Mouse (Mus musculus) bone marrow macrophage, adult 2 months (primary cell): ENCODE measurements around the gene Glud1. TPM values are rescaled to one million over a fixed set of nuclear protein-coding genes. Genes with fewer than 3 reads are reported as not detected.

Experiments
- H3K27ac ChIP-seq: 2 replicates; pipeline ENCODE4 v1.5.1; 2012; ENCODE audit warnings: low read depth, low read length; ENCODE audit not compliant: insufficient read depth
- H3K4me1 ChIP-seq: 2 replicates; pipeline ENCODE4 v1.6.1; 2012; ENCODE audit warnings: low read length; ENCODE audit not compliant: control insufficient read depth, insufficient read depth
- H3K4me3 ChIP-seq: 2 replicates; pipeline ENCODE4 v1.5.1; 2012; ENCODE audit warnings: mild to moderate bottlenecking, low read length, moderate library complexity; ENCODE audit not compliant: insufficient read depth
- CTCF ChIP-seq: IDR thresholded peaks from 2 replicates; pipeline ENCODE4 v1.5.1; 2012; ENCODE audit warnings: low read depth, mild to moderate bottlenecking, low read length, moderate library complexity
- POLR2A ChIP-seq: IDR thresholded peaks from 2 replicates; pipeline ENCODE4 v1.6.1; 2012; ENCODE audit warnings: mild to moderate bottlenecking, low read depth, low read length, borderline replicate concordance
- polyA plus RNA-seq: library from polyadenylated mRNA; stranded (reverse); fragments of >200 nt; gene quantifications from 2 replicates; pipeline ENCODE4 v1.2.4, GENCODE M21; 2012; ENCODE audit not compliant: missing spikeins, insufficient read depth, insufficient read length

The Glud1 gene
- polyA plus RNA-seq, 1 experiment, result 197 TPM

GRCm38 (mm10) chr14:34373581-34373980 is 63.1 kb downstream of the Glud1 start:
- Histone ChIP-seq H3K4me1 (no peaks in the 10 kb centered on the region), H3K4me3 (no peak overlapping the region), H3K27ac (no peak overlapping the region)
- TF ChIP-seq CTCF, result no peak
- no peak for TF ChIP-seq POLR2A

DNA sequence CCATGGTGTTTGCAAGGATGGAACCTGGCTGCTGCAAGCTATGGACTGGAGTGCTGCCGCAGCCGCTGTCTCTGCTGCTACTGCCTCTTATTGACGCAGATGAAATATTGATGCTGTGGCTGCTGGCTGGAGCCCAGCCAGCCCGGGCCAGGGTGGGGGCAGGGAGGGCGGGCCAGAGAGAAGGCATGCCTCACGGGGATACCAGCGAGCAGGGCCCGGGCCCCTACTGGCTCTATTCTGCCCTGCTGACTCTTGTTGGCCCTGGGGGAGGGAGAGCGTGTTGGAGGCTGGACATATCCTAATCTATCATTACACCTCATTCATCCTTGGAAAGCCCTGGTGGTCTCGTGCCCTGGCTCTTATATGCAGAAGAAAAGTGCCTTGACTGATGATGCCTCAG is 64.0 kb downstream of the Glud1 start, which contains the start of gene Sncg:
Gene Sncg (minus strand): TSS at position 213 of the 400 bp plus-strand sequence.
- H3K4me1 ChIP-seq, result no peaks in the 10 kb centered on the region
- no peak for TF ChIP-seq CTCF
- no peak for TF ChIP-seq POLR2A
- H3K4me3 ChIP-seq, result no peak within 1 kb of the TSS
- H3K27ac ChIP-seq, result no peak within 1 kb of the TSS

- H3K4me1 ChIP-seq, result no peaks in the 10 kb centered on the region
- no peak for TF ChIP-seq CTCF
- no peak for TF ChIP-seq POLR2A
- H3K4me3 ChIP-seq, result no peak within 1 kb of the TSS
- H3K27ac ChIP-seq, result no peak within 1 kb of the TSS
Observed at GRCm38 (mm10) chr14:34375415-34375904, 64.9 kb downstream of the Glud1 start, which contains the start of gene Mmrn2. Gene Mmrn2 (plus strand): TSS chr14:34375465.

GRCm38 (mm10) chr14:34375941-34376340 is 65.4 kb downstream of the Glud1 start:
- no peak overlapping the region for H3K4me3 ChIP-seq
- no peaks in the 10 kb centered on the region for H3K4me1 ChIP-seq
- no peak for TF ChIP-seq POLR2A
- TF ChIP-seq CTCF, result no peak
- no peak overlapping the region for H3K27ac ChIP-seq

DNA sequence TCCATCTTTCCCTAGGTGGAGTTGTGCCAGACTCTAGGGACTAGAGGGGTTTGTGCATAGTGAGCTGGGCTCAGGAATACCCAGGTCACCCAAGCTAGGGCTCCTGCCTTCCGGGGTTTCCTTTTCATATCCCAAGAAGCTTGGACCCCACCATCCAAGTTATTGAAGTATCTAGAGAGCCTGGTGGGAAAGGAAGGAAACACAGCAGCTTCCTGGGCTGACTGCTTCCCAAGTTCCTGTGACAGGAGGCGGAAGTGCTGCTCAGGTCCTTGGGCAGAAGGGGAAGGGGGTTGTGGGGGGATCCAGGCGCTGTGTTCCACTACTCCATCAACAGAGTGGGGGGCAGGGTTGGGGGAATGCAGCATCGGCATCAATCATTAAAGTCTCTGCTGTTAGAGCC is 66.6 kb downstream of the Glud1 start:
- Histone ChIP-seq H3K4me1 (no peaks in the 10 kb centered on the region), H3K4me3 (no peak overlapping the region), H3K27ac (no peak overlapping the region)
- TF ChIP-seq CTCF (no peak), POLR2A (no peak)

DNA sequence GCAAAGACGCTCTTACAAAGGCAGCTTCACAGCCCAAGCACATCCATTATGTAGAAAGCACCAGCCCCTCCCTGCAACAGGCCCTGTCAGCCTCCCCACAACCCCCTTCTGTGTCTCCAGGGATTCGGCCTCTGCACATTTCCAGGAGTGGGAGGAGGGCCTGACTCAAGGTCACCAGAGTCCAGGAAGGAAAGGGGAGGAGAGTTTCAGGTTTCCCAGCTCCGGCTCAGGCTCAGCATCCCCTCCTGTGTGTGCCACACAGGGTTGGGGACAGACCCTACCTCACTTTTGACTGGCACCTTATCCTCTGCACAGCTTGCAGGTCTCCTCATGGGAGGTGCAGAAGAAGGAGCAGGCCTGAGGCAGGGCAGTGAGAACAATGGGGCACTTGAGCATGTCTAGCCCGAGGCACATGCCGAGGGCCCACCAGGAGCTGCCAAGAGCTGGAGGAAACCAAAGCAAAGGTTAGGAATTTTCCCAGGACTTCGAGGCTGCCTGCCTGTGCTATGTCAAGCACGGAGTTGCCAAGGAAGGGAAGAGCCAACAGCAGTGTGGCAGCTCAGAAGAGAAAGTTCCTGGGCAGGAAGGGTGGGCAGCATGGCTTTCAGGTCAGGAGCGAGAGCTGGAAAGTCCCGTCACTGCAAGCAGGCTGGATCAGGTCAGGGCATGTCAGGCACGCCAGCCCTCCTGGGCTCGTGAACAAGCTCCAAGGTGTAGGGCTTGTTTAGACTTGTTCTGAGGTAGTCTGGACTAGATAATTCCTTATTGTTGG is 68.2 kb downstream of the Glud1 start:
- TF ChIP-seq CTCF (no peak), POLR2A (no peak)
- H3K27ac ChIP-seq, result no peak overlapping the region
- no peaks in the 10 kb centered on the region for H3K4me1 ChIP-seq
- H3K4me3 ChIP-seq, result no peak overlapping the region

DNA sequence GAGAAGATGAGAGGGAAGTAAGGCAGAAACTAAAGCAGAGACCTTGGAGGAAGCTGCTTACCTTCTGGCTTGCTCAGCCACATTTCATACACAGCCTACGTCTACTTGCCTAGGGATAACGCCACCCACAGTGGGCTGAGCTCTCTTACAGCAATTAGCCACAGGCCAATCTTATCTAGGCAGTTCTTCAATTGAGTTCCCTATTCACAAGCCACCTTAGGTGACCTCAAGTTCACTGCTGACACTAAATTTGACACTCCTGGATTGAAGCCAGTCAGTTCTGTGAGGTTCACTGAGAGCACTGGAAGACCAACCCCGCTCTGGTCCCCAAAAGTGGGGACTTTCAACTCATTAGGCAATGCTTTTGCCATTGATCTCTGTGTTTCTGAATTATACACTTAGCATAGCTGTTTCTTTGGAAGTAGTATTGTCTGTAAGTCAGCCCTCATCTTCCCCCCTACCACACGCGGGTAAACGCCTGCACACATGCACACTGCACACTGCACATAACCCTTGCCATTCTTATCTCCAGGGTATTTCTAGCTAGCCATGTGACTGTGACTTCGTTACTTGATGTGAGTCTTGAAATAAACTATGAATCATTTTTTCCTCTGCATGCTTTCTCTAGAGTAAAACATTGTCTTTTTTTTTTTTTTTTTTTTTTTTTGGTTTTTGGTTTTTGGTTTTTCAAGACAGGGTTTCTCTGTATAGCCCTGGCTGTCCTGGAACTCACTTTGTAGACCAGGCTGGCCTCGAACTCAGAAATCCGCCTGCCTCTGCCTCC is 72.6 kb downstream of the Glud1 start:
- no peak overlapping the region for H3K27ac ChIP-seq
- no peaks in the 10 kb centered on the region for H3K4me1 ChIP-seq
- no peak for TF ChIP-seq CTCF
- TF ChIP-seq POLR2A, result no peak
- no peak overlapping the region for H3K4me3 ChIP-seq

DNA sequence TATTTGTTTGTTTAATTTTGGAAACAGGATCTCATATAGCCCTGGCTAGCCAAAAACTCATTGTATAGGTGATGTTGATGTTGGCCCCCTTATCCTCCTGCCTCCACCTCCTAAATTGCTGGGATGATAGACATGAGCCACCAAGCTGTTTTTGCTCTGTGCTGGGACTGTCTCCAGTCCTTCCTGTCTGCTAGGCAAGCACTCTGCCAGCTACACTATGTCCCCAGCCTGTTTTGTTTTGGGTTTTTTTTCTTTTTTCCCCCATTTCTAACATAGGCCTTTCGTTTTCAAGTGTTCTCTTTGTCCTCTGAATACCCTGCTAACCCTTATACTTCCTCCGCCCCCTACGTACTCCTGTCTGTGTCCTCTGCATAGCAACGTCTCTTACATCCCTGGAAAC is 82.8 kb downstream of the Glud1 start:
- no peak for TF ChIP-seq CTCF
- TF ChIP-seq POLR2A, result no peak
- Histone ChIP-seq H3K27ac (no peak overlapping the region), H3K4me3 (no peak overlapping the region), H3K4me1 (no peaks in the 10 kb centered on the region)

Other genes starting within 250 kb of the Glud1 start
- gene Anxa8, start 224.7 kb upstream of the Glud1 start, polyA plus RNA-seq, result not detected in 2 replicates
- not detected in 2 replicates for gene A630023A22Rik, start 208.0 kb upstream of the Glud1 start, polyA plus RNA-seq
- not detected in 2 replicates for gene Npy4r, start 158.2 kb upstream of the Glud1 start, polyA plus RNA-seq
- gene Gprin2, start 109.1 kb upstream of the Glud1 start, polyA plus RNA-seq, result not detected in 2 replicates
- gene Syt15, start 91.1 kb upstream of the Glud1 start, polyA plus RNA-seq, result not detected in 2 replicates
- 5.0 and 7.1 TPM in 2 replicates for gene Shld2, start 234 bp upstream of the Glud1 start, polyA plus RNA-seq
- not detected in 2 replicates for gene Fam25c, start 44.7 kb downstream of the Glud1 start, polyA plus RNA-seq
- gene Sncg, start 64.1 kb downstream of the Glud1 start, polyA plus RNA-seq, result not detected in 2 replicates
- not detected in 2 replicates for gene Mmrn2, start 64.7 kb downstream of the Glud1 start, polyA plus RNA-seq
- 0.66 and 0.69 TPM in 2 replicates for gene Bmpr1a, start 192.6 kb downstream of the Glud1 start, polyA plus RNA-seq
- not detected in 2 replicates for gene 9230112D13Rik, start 212.1 kb downstream of the Glud1 start, polyA plus RNA-seq